Mouse (Mus musculus) limb, embryonic 11.5 days (tissue): ENCODE results near the gene Pard3b. TPM values are rescaled to one million over a fixed set of nuclear protein-coding genes. Genes with fewer than 3 reads are reported as not detected.
A peak's percentile ranks its signal among the peaks of the same experiment; 100 is the strongest.

ENCODE experiments used
- ATAC-seq: fragments of 200-750 bp; cut with Nextera tagmentation; 2 replicates; pipeline ENCODE4 v1.8.0; 2017; ENCODE audit warnings: low read depth; ENCODE audit not compliant: insufficient number of reproducible peaks, low FRiP score, low TSS enrichment
- DNase-seq: peaks from one replicate; pipeline ENCODE4 v3.0.0-alpha.2; 2015; ENCODE audit warnings: low spot score
- H3K27ac ChIP-seq: fragments of 300-500 bp; sonication (generic); replicated peaks from 2 replicates; pipeline ENCODE4 v1.5.1; 2014; ENCODE audit warnings: low read depth, mild to moderate bottlenecking, low read length
- H3K27me3 ChIP-seq: fragments of 300-500 bp; sonication (generic); 2 replicates; pipeline ENCODE4 v1.6.1; 2014; ENCODE audit warnings: mild to moderate bottlenecking, low read length, mixed read lengths; ENCODE audit not compliant: control insufficient read depth, insufficient read depth
- H3K36me3 ChIP-seq: fragments of 300-500 bp; sonication (generic); 2 replicates; pipeline ENCODE4 v1.6.1; 2014; ENCODE audit warnings: mild to moderate bottlenecking, low read length, moderate library complexity, mixed read lengths; ENCODE audit not compliant: control insufficient read depth, insufficient read depth
- H3K4me1 ChIP-seq: fragments of 300-500 bp; sonication (generic); 2 replicates; pipeline ENCODE4 v1.6.1; 2014; ENCODE audit warnings: low read length, mixed read lengths; ENCODE audit not compliant: control insufficient read depth, insufficient read depth
- H3K4me2 ChIP-seq: fragments of 300-500 bp; sonication (generic); 2 replicates; pipeline ENCODE4 v1.6.1; 2014; ENCODE audit warnings: low read depth, mild to moderate bottlenecking, moderate library complexity; ENCODE audit not compliant: severe bottlenecking
- H3K4me3 ChIP-seq: fragments of 300-500 bp; sonication (generic); 2 replicates; pipeline ENCODE4 v1.5.1; 2014; ENCODE audit warnings: low read depth, low read length
- H3K9ac ChIP-seq: fragments of 300-500 bp; sonication (generic); 2 replicates; pipeline ENCODE4 v1.6.1; 2014; ENCODE audit warnings: mild to moderate bottlenecking, low read length
- H3K9me3 ChIP-seq: fragments of 300-500 bp; sonication (generic); 2 replicates; pipeline ENCODE4 v1.6.1; 2016; ENCODE audit warnings: low read length; ENCODE audit not compliant: control insufficient read depth
- WGBS: fragments of 180-500 bp; shearing (Covaris S2); extraction: QIAGEN DNeasy Blood & Tissue Kit; methylation state at CpG from one replicate; pipeline ENCODE4 v1.1.7; 2014; 5-methylcytosine and 5-hydroxymethylcytosine counted together
- polyA plus RNA-seq: library from polyadenylated mRNA; unstranded; fragments of >200 nt; fragmentation: Nextera tagmentation; extraction: Ambion mirVana; gene quantifications from 2 replicates; pipeline ENCODE4 v1.2.1, GENCODE M21; 2014

Gene Pard3b
- polyA plus RNA-seq, 1 experiment from 2014 or later, result 9.3 TPM

GRCm38 (mm10) chr1:62532426-62533126 is 894.0 kb downstream of the Pard3b start:
- Histone ChIP-seq H3K27me3 (no peaks in the 10 kb centered on the region), H3K4me2 (no peak overlapping the region), H3K4me1 (no peaks in the 10 kb centered on the region), H3K9me3 (no peaks in the 10 kb centered on the region), H3K4me3 (no peak overlapping the region), H3K27ac (no peak overlapping the region), H3K9ac (no peak overlapping the region), H3K36me3 (no peaks in the 10 kb centered on the region)
- ATAC-seq, result no peak
- DNase-seq, result no peak
- WGBS, result 90% methylated on average over 10 of the region's 10 CpGs

GRCm38 (mm10) chr1:62548953-62549352 is 910.3 kb downstream of the Pard3b start:
- Histone ChIP-seq H3K9me3 (no peaks in the 10 kb centered on the region), H3K4me2 (no peak overlapping the region), H3K27ac (no peak overlapping the region), H3K27me3 (no peaks in the 10 kb centered on the region), H3K9ac (no peak overlapping the region), H3K36me3 (no peaks in the 10 kb centered on the region), H3K4me1 (no peaks in the 10 kb centered on the region), H3K4me3 (no peak overlapping the region)
- DNase-seq (no peak), ATAC-seq (no peak)
- 81% methylated on average over 4 of the region's 4 CpGs for WGBS

GRCm38 (mm10) chr1:62550546-62550945 is 911.9 kb downstream of the Pard3b start:
- no peak overlapping the region for H3K27ac ChIP-seq
- no peaks in the 10 kb centered on the region for H3K36me3 ChIP-seq
- H3K9me3 ChIP-seq, result no peaks in the 10 kb centered on the region
- 37% methylated on average over 2 of the region's 2 CpGs for WGBS
- no peaks in the 10 kb centered on the region for H3K4me1 ChIP-seq
- DNase-seq (no peak), ATAC-seq (no peak)
- no peak overlapping the region for H3K4me2 ChIP-seq
- no peak overlapping the region for H3K9ac ChIP-seq
- no peak overlapping the region for H3K4me3 ChIP-seq
- no peaks in the 10 kb centered on the region for H3K27me3 ChIP-seq

GRCm38 (mm10) chr1:62551516-62551915 is 912.9 kb downstream of the Pard3b start:
- no peaks in the 10 kb centered on the region for H3K4me1 ChIP-seq
- H3K9ac ChIP-seq, result no peak overlapping the region
- no peak for ATAC-seq
- no peak overlapping the region for H3K27ac ChIP-seq
- H3K9me3 ChIP-seq, result no peaks in the 10 kb centered on the region
- H3K27me3 ChIP-seq, result no peaks in the 10 kb centered on the region
- H3K36me3 ChIP-seq, result no peaks in the 10 kb centered on the region
- no peak for DNase-seq
- WGBS, result 88% methylated on average over 6 of the region's 6 CpGs
- no peak overlapping the region for H3K4me2 ChIP-seq
- H3K4me3 ChIP-seq, result no peak overlapping the region

GRCm38 (mm10) chr1:62555838-62556237 is 917.2 kb downstream of the Pard3b start:
- Histone ChIP-seq H3K9me3 (no peaks in the 10 kb centered on the region), H3K9ac (no peak overlapping the region), H3K27ac (no peak overlapping the region), H3K4me3 (no peak overlapping the region), H3K4me1 (no peaks in the 10 kb centered on the region), H3K4me2 (no peak overlapping the region), H3K36me3 (no peaks in the 10 kb centered on the region), H3K27me3 (no peaks in the 10 kb centered on the region)
- no peak for DNase-seq
- ATAC-seq, result no peak
- WGBS, result 19% methylated on average over 1 of the region's 1 CpGs

GRCm38 (mm10) chr1:62562987-62563386 is 924.4 kb downstream of the Pard3b start:
- Histone ChIP-seq H3K27me3 (no peaks in the 10 kb centered on the region), H3K36me3 (no peaks in the 10 kb centered on the region), H3K4me2 (no peak overlapping the region; the same call in 1 of the 2 replicates), H3K4me3 (no peak overlapping the region), H3K27ac (no peak overlapping the region), H3K9ac (no peak overlapping the region), H3K4me1 (peaks cover 9% of the 10 kb centered on the region; the same call in 1 of the 2 replicates), H3K9me3 (no peaks in the 10 kb centered on the region)
- ATAC-seq (no peak), DNase-seq (peak; percentile 47)
- 22% methylated on average over 7 of the region's 7 CpGs for WGBS

- H3K4me1 ChIP-seq, result peaks cover 9% of the 10 kb centered on the region; the same call in 1 of the 2 replicates
- no peaks in the 10 kb centered on the region for H3K36me3 ChIP-seq
- no peak overlapping the region for H3K9ac ChIP-seq
- H3K4me2 ChIP-seq, result no peak overlapping the region
- no peaks in the 10 kb centered on the region for H3K9me3 ChIP-seq
- WGBS, result 41% methylated on average over 13 of the region's 13 CpGs
- ATAC-seq, result no peak
- DNase-seq, result no peak
- no peaks in the 10 kb centered on the region for H3K27me3 ChIP-seq
- H3K4me3 ChIP-seq, result no peak overlapping the region
- H3K27ac ChIP-seq, result no peak overlapping the region
These were observed 925.9 kb downstream of the Pard3b start for GRCm38 (mm10) chr1:62564245-62565119.

- H3K27ac ChIP-seq, result no peak overlapping the region
- ATAC-seq (no peak), DNase-seq (no peak)
- peaks cover 9% of the 10 kb centered on the region; the same call in 1 of the 2 replicates for H3K4me1 ChIP-seq
- H3K9me3 ChIP-seq, result no peaks in the 10 kb centered on the region
- H3K9ac ChIP-seq, result no peak overlapping the region
- H3K36me3 ChIP-seq, result no peaks in the 10 kb centered on the region
- 80% methylated on average over 9 of the region's 9 CpGs for WGBS
- no peaks in the 10 kb centered on the region for H3K27me3 ChIP-seq
- no peak overlapping the region for H3K4me3 ChIP-seq
- no peak overlapping the region for H3K4me2 ChIP-seq
These were observed 926.6 kb downstream of the Pard3b start for GRCm38 (mm10) chr1:62565120-62565809.
